Mouse (Mus musculus) E14TG2a.4 (cell line): ENCODE measurements around the gene Fetub.

Experiments used
- H3K27me3 ChIP-seq: 2 replicates; pipeline ENCODE4 v1.6.1; 2014; ENCODE audit warnings: low read length, control low read depth; ENCODE audit not compliant: insufficient read depth
- H3K36me3 ChIP-seq: 2 replicates; pipeline ENCODE4 v1.6.1; 2014; ENCODE audit warnings: low read length, control low read depth; ENCODE audit not compliant: insufficient read depth
- H3K4me1 ChIP-seq: replicated peaks from 2 replicates; pipeline ENCODE4 v1.6.1; 2014; ENCODE audit warnings: low read depth, low read length, control low read depth
- H3K4me3 ChIP-seq: replicated peaks from 2 replicates; pipeline ENCODE4 v1.5.1; 2014; ENCODE audit warnings: mild to moderate bottlenecking, low read length
- H3K9me3 ChIP-seq: 2 replicates; pipeline ENCODE4 v1.6.1; 2014; ENCODE audit warnings: low read length, control low read depth
- CTCF ChIP-seq: conservative IDR thresholded peaks from 2 replicates; pipeline ENCODE4 v1.5.1; 2014; ENCODE audit warnings: low read length
- NANOG ChIP-seq: IDR thresholded peaks from 2 replicates; pipeline ENCODE4 v1.6.1; 2014; ENCODE audit warnings: borderline replicate concordance, low read length, mixed read lengths
- POU5F1 ChIP-seq: IDR thresholded peaks from 2 replicates; pipeline ENCODE4 v1.6.1; 2014; ENCODE audit warnings: low read length, borderline replicate concordance

Fetub gene

GRCm38 (mm10) chr16:22918034-22918433 lies at the start of gene Fetub:
TSS of gene Fetub (plus strand) at chr16:22918334.
- TF ChIP-seq NANOG: no peak
- TF ChIP-seq CTCF: no peak
- no peak for TF ChIP-seq POU5F1
- Histone ChIP-seq H3K4me1 (peaks cover 34% of the 10 kb centered on the region), H3K9me3 (no peaks in the 10 kb centered on the region)

GRCm38 (mm10) chr16:22872397-22872796 lies 45.7 kb upstream of the Fetub start:
- no peak for TF ChIP-seq NANOG
- no peak for TF ChIP-seq CTCF
- no peak for TF ChIP-seq POU5F1
- H3K4me1 ChIP-seq: peaks cover 24% of the 10 kb centered on the region
- H3K9me3 ChIP-seq: no peaks in the 10 kb centered on the region
- no peaks in the 10 kb centered on the region for H3K27me3 ChIP-seq
- no peak overlapping the region for H3K4me3 ChIP-seq
- H3K36me3 ChIP-seq: peaks cover 65% of the 10 kb centered on the region

More at GRCm38 (mm10) chr16:22918034-22918433, at the start of gene Fetub:
- H3K27me3 ChIP-seq: no peaks in the 10 kb centered on the region
- H3K4me3 ChIP-seq: peak within 1 kb of the TSS; percentile 39
- no peaks in the 10 kb centered on the region for H3K36me3 ChIP-seq

- no peak for TF ChIP-seq NANOG
- no peak for TF ChIP-seq POU5F1
- TF ChIP-seq CTCF: no peak
- Histone ChIP-seq H3K4me3 (no peak overlapping the region), H3K36me3 (peaks cover 55% of the 10 kb centered on the region), H3K4me1 (peaks cover 24% of the 10 kb centered on the region), H3K9me3 (no peaks in the 10 kb centered on the region), H3K27me3 (no peaks in the 10 kb centered on the region)
These were observed 44.8 kb upstream of the Fetub start for GRCm38 (mm10) chr16:22873369-22873768.

- Histone ChIP-seq H3K4me1 (peaks cover 32% of the 10 kb centered on the region), H3K9me3 (no peaks in the 10 kb centered on the region), H3K36me3 (peaks cover 25% of the 10 kb centered on the region), H3K4me3 (no peak overlapping the region), H3K27me3 (no peaks in the 10 kb centered on the region)
- TF ChIP-seq CTCF (peak; percentile 79), POU5F1 (no peak), NANOG (no peak)
These were observed 41.7 kb upstream of the Fetub start for GRCm38 (mm10) chr16:22876218-22877043.

GRCm38 (mm10) chr16:22877660-22878390 lies 40.3 kb upstream of the Fetub start:
- TF ChIP-seq POU5F1: no peak
- TF ChIP-seq NANOG: no peak
- no peak for TF ChIP-seq CTCF
- Histone ChIP-seq H3K4me1 (peaks cover 28% of the 10 kb centered on the region), H3K9me3 (no peaks in the 10 kb centered on the region), H3K36me3 (peaks cover 11% of the 10 kb centered on the region), H3K27me3 (no peaks in the 10 kb centered on the region), H3K4me3 (no peak overlapping the region)

GRCm38 (mm10) chr16:22878716-22879115 lies 39.4 kb upstream of the Fetub start:
- Histone ChIP-seq H3K4me3 (no peak overlapping the region), H3K9me3 (no peaks in the 10 kb centered on the region), H3K27me3 (no peaks in the 10 kb centered on the region), H3K36me3 (0 out of 2 replicates have a peak, but pooled peaks cover 5% of the 10 kb centered on the region), H3K4me1 (peaks cover 19% of the 10 kb centered on the region)
- TF ChIP-seq CTCF (no peak), POU5F1 (no peak), NANOG (no peak)

- TF ChIP-seq POU5F1 (no peak), NANOG (no peak), CTCF (no peak)
- no peaks in the 10 kb centered on the region for H3K36me3 ChIP-seq
- no peaks in the 10 kb centered on the region for H3K9me3 ChIP-seq
- 0 out of 2 replicates have a peak, but pooled peaks cover 3% of the 10 kb centered on the region for H3K27me3 ChIP-seq
- no peak overlapping the region for H3K4me3 ChIP-seq
- peaks cover 10% of the 10 kb centered on the region for H3K4me1 ChIP-seq
These were observed 38.1 kb upstream of the Fetub start for GRCm38 (mm10) chr16:22879945-22880595.

- no peak overlapping the region for H3K4me3 ChIP-seq
- H3K36me3 ChIP-seq: no peaks in the 10 kb centered on the region
- H3K27me3 ChIP-seq: 0 out of 2 replicates have a peak, but pooled peaks cover 3% of the 10 kb centered on the region
- no peaks in the 10 kb centered on the region for H3K9me3 ChIP-seq
- peaks cover 18% of the 10 kb centered on the region for H3K4me1 ChIP-seq
- TF ChIP-seq CTCF (no peak), NANOG (no peak), POU5F1 (no peak)
These were observed 37.2 kb upstream of the Fetub start for GRCm38 (mm10) chr16:22880900-22881299.
